Mouse (Mus musculus): ENCODE results near the gene Cgn. TPM values are rescaled to one million over a fixed set of nuclear protein-coding genes. Genes with fewer than 3 reads are reported as not detected.
"Not testable (repeated sequence)": the region's sequence is repeated elsewhere in the genome, so short reads cannot be mapped to it uniquely, and the experiment has no call there.

The Cgn gene
- polyA plus RNA-seq, 1 experiment, result 0.02 TPM

- TF ChIP-seq TAL1 (IDR thresholded peaks at IDR 0.05; ENCODE audit: low read length) (no peak), GATA1 (IDR thresholded peaks at IDR 0.05; ENCODE audit: low read length) (no peak)
- peaks cover 10% of the 10 kb centered on the region for H3K9me3 ChIP-seq (ENCODE audit: control insufficient read depth, low read length)
- H3K36me3 ChIP-seq (ENCODE audit: control insufficient read depth), result no peaks in the 10 kb centered on the region
- H3K4me3 ChIP-seq (replicated peaks), result no peak overlapping the region
- no peaks in the 10 kb centered on the region for H3K4me1 ChIP-seq (ENCODE audit: control insufficient read depth)
- H3K27me3 ChIP-seq (ENCODE audit: control insufficient read depth), result no peaks in the 10 kb centered on the region
Observed at GRCm38 (mm10) chr3:94745691-94746090, 40.6 kb downstream of the Cgn start.

- not testable (repeated sequence) for H3K36me3 ChIP-seq (ENCODE audit: control insufficient read depth); H3K4me3 ChIP-seq (replicated peaks); H3K27me3 ChIP-seq (ENCODE audit: control insufficient read depth); H3K9me3 ChIP-seq (ENCODE audit: control insufficient read depth, low read length); H3K4me1 ChIP-seq (ENCODE audit: control insufficient read depth)
Observed at GRCm38 (mm10) chr3:94723637-94724036, 62.7 kb downstream of the Cgn start.

DNA sequence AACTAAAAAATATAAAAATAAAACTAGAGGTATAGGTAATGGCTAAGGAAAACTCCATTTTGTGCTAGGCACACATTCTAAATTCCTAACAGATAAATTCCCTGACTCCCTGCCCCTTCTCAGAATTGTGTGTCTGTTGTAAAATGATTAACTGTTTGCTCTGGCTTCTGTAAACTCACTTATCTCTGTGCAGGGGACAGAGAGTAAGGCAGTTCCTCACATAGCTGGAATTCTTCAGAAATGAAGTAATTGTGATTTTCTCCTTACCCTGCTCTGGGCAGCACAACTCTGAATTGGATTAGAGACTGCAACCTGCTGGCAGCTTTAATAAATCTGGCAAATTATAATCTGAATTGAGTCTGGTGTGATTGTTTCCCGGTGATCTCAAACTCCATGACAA lies 68.0 kb downstream of the Cgn start:
- H3K9me3 ChIP-seq (ENCODE audit: control insufficient read depth, low read length); H3K36me3 ChIP-seq (ENCODE audit: control insufficient read depth); H3K4me1 ChIP-seq (ENCODE audit: control insufficient read depth); H3K27me3 ChIP-seq (ENCODE audit: control insufficient read depth); H3K4me3 ChIP-seq (replicated peaks): not testable (repeated sequence)

DNA sequence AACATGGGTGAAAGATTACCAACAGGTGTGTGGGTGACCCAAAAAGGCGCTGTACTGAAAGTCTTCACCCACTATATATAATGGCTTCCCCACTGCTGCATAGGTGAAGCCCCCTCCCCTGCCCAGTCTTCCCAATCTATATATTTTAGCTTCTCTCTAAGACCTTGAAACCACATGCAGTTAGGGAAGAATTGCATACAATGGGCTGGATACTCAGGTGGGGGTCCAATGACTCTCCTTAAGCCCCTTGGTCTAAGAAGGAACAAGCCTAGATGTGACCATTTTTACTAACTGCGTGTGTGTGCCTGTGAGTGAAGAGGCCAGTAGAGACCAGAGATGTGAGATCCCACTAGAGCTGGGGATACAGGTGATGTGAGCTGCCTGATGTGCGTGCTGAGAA lies 72.9 kb downstream of the Cgn start:
- H3K4me1 ChIP-seq (ENCODE audit: control insufficient read depth); H3K36me3 ChIP-seq (ENCODE audit: control insufficient read depth); H3K4me3 ChIP-seq (replicated peaks); H3K9me3 ChIP-seq (ENCODE audit: control insufficient read depth, low read length); H3K27me3 ChIP-seq (ENCODE audit: control insufficient read depth): not testable (repeated sequence)

- not testable (repeated sequence) for H3K27me3 ChIP-seq (ENCODE audit: control insufficient read depth); H3K4me3 ChIP-seq (replicated peaks); H3K4me1 ChIP-seq (ENCODE audit: control insufficient read depth); H3K36me3 ChIP-seq (ENCODE audit: control insufficient read depth); H3K9me3 ChIP-seq (ENCODE audit: control insufficient read depth, low read length)
Observed at GRCm38 (mm10) chr3:94710591-94710990, 75.7 kb downstream of the Cgn start.

Other genes with a start within 250 kb of the Cgn start
- 0.17 and 0.20 TPM in 2 replicates for gene Snx27, start 203.8 kb downstream of the Cgn start, polyA plus RNA-seq (2012)
- gene Gm10972, start 143.4 kb downstream of the Cgn start, polyA plus RNA-seq (2012), result not detected in 2 replicates
- gene Tuft1, start 127.6 kb downstream of the Cgn start, polyA plus RNA-seq (2012), result 0.30 and 0.68 TPM in 2 replicates
- gene Selenbp2, start 92.9 kb downstream of the Cgn start, polyA plus RNA-seq (2012), result 0.05 TPM in 1 of 2 replicates, not detected in the other
- 1.3 and 1.7 TPM in 2 replicates for gene Pogz, start 51.1 kb upstream of the Cgn start, polyA plus RNA-seq (2012)
- 16.8 TPM in 2 replicates for gene Psmb4, start 100.5 kb upstream of the Cgn start, polyA plus RNA-seq (2012)
- gene Selenbp1, start 146.6 kb upstream of the Cgn start, polyA plus RNA-seq (2012), result 0.64 and 1.1 TPM in 2 replicates
- not detected in 2 replicates for gene Rfx5, start 167.6 kb upstream of the Cgn start, polyA plus RNA-seq (2012)
- 0.48 and 0.91 TPM in 2 replicates for gene Pi4kb, start 188.2 kb upstream of the Cgn start, polyA plus RNA-seq (2012)
- 0.61 and 0.79 TPM in 2 replicates for gene Zfp687, start 229.0 kb upstream of the Cgn start, polyA plus RNA-seq (2012)